Mouse (Mus musculus) limb, embryonic 11.5 days (tissue): ENCODE results near the gene Mre11a. TPM values are rescaled to one million over a fixed set of nuclear protein-coding genes. Genes with fewer than 3 reads are reported as not detected.

Experiments used
- ATAC-seq: fragments of 200-750 bp; cut with Nextera tagmentation; 2 replicates; pipeline ENCODE4 v1.8.0; 2017; ENCODE audit warnings: low read depth; ENCODE audit not compliant: insufficient number of reproducible peaks, low FRiP score, low TSS enrichment
- DNase-seq: peaks from one replicate; pipeline ENCODE4 v3.0.0-alpha.2; 2015; ENCODE audit warnings: low spot score
- H3K27ac ChIP-seq: fragments of 300-500 bp; sonication (generic); replicated peaks from 2 replicates; pipeline ENCODE4 v1.5.1; 2014; ENCODE audit warnings: low read depth, mild to moderate bottlenecking, low read length
- H3K27me3 ChIP-seq: fragments of 300-500 bp; sonication (generic); 2 replicates; pipeline ENCODE4 v1.6.1; 2014; ENCODE audit warnings: mild to moderate bottlenecking, low read length, mixed read lengths; ENCODE audit not compliant: control insufficient read depth, insufficient read depth
- H3K36me3 ChIP-seq: fragments of 300-500 bp; sonication (generic); 2 replicates; pipeline ENCODE4 v1.6.1; 2014; ENCODE audit warnings: mild to moderate bottlenecking, low read length, moderate library complexity, mixed read lengths; ENCODE audit not compliant: control insufficient read depth, insufficient read depth
- H3K4me1 ChIP-seq: fragments of 300-500 bp; sonication (generic); 2 replicates; pipeline ENCODE4 v1.6.1; 2014; ENCODE audit warnings: low read length, mixed read lengths; ENCODE audit not compliant: control insufficient read depth, insufficient read depth
- H3K4me2 ChIP-seq: fragments of 300-500 bp; sonication (generic); 2 replicates; pipeline ENCODE4 v1.6.1; 2014; ENCODE audit warnings: low read depth, mild to moderate bottlenecking, moderate library complexity; ENCODE audit not compliant: severe bottlenecking
- H3K4me3 ChIP-seq: fragments of 300-500 bp; sonication (generic); 2 replicates; pipeline ENCODE4 v1.5.1; 2014; ENCODE audit warnings: low read depth, low read length
- H3K9ac ChIP-seq: fragments of 300-500 bp; sonication (generic); 2 replicates; pipeline ENCODE4 v1.6.1; 2014; ENCODE audit warnings: mild to moderate bottlenecking, low read length
- H3K9me3 ChIP-seq: fragments of 300-500 bp; sonication (generic); 2 replicates; pipeline ENCODE4 v1.6.1; 2016; ENCODE audit warnings: low read length; ENCODE audit not compliant: control insufficient read depth
- WGBS: fragments of 180-500 bp; shearing (Covaris S2); extraction: QIAGEN DNeasy Blood & Tissue Kit; methylation state at CpG from one replicate; pipeline ENCODE4 v1.1.7; 2014; 5-methylcytosine and 5-hydroxymethylcytosine counted together
- polyA plus RNA-seq: library from polyadenylated mRNA; unstranded; fragments of >200 nt; fragmentation: Nextera tagmentation; extraction: Ambion mirVana; gene quantifications from 2 replicates; pipeline ENCODE4 v1.2.1, GENCODE M21; 2014

Mre11a gene
- polyA plus RNA-seq, 1 experiment from 2014 or later: 38.7 TPM

DNA sequence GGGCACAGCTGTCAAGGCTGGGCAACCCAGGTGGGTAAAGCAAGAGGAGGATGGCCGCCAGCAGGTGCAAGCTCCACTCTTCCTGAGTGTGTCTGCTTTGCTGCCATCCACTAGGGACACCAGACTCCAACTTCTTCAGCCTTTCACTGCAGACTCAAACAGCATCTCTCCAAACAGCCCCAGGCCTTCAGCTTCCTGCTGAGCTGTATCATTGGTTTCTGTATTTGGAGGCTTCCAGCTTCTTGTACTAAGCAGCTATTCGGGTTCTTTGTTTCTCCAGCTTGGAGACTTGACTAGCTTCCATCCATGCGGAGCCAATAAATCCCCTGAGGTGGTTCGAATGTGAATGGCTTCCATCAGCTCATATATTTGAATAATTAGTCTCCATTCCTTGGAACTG is 70.1 kb downstream of the Mre11a start:
- Histone ChIP-seq H3K4me3 (no peak overlapping the region), H3K4me2 (no peak overlapping the region), H3K9ac (no peak overlapping the region), H3K36me3 (no peaks in the 10 kb centered on the region), H3K9me3 (no peaks in the 10 kb centered on the region), H3K27ac (no peak overlapping the region), H3K4me1 (no peaks in the 10 kb centered on the region), H3K27me3 (peaks cover 11% of the 10 kb centered on the region)
- 78% methylated on average over 4 of the region's 4 CpGs for WGBS
- DNase-seq (no peak), ATAC-seq (no peak)

DNA sequence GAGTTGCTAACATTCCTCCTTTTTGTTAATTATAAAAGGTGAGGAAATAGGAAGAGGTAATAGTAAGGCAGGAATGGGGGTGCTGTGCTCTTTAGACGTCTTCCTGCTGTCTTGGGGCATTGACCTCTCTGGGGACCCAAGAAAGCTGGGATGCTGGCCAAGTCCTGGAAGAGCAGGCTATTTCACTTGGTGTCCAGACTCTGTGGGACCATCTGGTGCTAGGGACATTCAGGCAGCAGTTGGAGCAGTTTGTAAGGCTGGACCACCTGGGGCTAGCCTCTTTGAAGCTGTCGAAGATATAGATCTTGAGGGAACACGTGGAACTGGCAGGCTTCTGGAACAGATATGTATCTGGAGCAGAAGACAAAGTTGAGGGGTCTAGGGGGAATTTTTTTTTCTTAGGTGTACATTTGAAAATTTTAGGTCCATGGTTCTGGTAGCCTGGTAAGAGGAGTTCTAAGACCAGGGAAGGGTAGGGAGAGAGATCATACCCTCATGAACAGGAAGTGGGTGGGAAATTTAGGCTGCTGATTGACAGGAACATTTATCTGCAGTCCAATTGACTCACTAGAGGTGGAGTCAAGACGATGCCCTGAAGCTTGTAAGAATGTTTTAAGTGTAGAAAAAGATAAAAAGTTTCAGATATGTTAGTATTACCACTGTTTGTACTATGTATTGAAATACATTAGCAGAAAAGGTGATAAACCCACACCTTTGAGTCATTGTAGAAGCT is 72.6 kb downstream of the Mre11a start:
- Histone ChIP-seq H3K36me3 (no peaks in the 10 kb centered on the region), H3K4me2 (no peak overlapping the region), H3K4me3 (no peak overlapping the region), H3K4me1 (peaks cover 6% of the 10 kb centered on the region; the same call in 1 of the 2 replicates), H3K9ac (no peak overlapping the region), H3K27me3 (peaks cover 25% of the 10 kb centered on the region), H3K27ac (no peak overlapping the region), H3K9me3 (no peaks in the 10 kb centered on the region; the same call in 1 of the 2 replicates)
- WGBS: 46% methylated on average over 4 of the region's 4 CpGs
- ATAC-seq: no peak
- no peak for DNase-seq

DNA sequence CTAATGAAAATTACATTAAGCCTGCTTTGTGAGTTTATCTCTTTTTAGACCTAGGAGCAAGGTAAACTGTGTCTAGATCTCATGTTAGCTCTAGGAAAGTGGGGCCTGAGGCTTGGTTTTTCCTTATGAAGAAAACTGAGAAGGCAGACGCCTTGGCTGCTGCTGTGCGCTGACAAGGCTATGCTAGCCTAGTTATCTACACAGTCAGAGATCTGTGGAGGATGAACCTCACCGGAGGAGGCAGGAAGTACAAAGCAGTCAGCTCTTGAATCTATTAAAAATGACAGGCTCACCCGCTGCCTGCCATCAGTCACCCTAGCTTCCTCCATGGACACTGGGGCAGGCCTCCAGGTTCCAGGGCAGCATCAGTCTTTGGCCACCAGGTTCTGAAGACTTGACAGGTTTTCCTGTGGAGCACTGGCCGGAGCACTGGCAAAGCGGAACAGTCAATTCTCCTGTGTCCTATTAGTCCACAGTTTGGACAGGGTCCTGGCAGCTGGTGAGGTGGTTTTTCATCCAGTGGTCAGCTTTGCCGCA is 73.8 kb downstream of the Mre11a start:
- H3K27ac ChIP-seq: no peak overlapping the region
- H3K4me3 ChIP-seq: no peak overlapping the region
- no peaks in the 10 kb centered on the region for H3K36me3 ChIP-seq
- peaks cover 25% of the 10 kb centered on the region for H3K27me3 ChIP-seq
- no peaks in the 10 kb centered on the region; the same call in 1 of the 2 replicates for H3K9me3 ChIP-seq
- ATAC-seq (no peak), DNase-seq (no peak)
- no peak overlapping the region for H3K9ac ChIP-seq
- peaks cover 6% of the 10 kb centered on the region; the same call in 1 of the 2 replicates for H3K4me1 ChIP-seq
- 73% methylated on average over 7 of the region's 7 CpGs for WGBS
- H3K4me2 ChIP-seq: no peak overlapping the region

DNA sequence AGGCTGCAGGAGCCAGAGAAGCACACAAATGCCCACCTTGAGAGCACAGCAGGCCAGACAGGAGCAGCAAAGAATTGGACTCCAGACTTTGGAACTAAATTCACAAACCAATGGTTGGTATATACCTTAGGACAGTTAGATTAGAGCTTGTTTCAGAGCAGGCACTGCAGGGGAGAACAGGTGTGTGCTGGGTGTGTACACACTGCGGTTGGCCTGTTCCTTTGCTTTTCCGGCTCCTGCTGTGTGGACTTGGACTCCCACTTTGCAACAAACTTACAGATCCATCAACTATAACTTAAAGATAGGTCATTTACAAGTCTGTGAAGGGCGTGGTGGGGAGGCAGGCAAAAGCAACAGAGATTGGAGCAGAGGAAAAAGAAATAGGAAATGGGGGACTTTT is 74.3 kb downstream of the Mre11a start:
- Histone ChIP-seq H3K4me1 (peaks cover 6% of the 10 kb centered on the region; the same call in 1 of the 2 replicates), H3K27me3 (peaks cover 25% of the 10 kb centered on the region)
- whole genome bisulfite sequencing: 79% methylated on average over 3 of the region's 3 CpGs

DNA sequence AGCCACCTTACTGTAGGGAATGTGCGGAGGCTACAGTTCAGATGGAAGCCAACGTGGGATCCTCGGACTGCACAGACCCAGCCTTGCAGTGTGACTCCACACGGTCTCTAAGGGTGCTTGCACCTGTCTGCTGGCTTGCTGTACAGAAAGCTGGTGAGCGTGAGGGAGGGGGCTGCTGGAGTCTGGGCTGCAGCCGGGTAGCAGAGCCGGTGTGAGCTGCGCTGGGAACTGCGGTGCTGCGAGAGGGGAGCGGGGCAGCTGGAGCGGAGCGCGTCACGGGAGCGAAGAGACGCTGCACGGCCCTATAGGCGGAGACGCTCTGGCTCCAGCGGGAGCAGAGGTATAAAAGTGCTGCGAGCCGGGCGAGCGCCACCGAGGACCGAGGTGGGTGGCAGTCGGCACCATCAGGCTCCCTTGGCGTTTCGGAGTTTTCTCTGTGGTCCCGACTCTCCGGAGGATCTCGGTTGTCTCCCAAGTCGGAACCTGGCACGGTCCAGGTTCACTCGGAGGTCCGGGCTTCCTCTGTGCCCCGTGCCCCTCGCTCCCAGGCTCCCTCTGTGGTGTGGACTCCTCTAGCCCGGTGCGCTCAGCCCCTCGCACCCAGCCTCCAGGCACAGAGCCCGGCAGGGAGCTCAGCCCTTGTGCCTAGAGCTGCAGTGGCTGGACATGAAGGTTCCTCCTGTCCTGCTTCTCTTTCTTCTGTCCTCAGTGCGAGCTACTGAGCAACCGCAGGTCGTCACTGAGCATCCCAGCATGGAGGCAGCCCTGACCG is 75.6 kb downstream of the Mre11a start, which contains the start of gene Gpr83:
Gene Gpr83, plus strand, starts transcription at position 343 of the 772 bp plus-strand sequence.
- Histone ChIP-seq H3K27ac (no peak within 1 kb of the TSS), H3K4me1 (peaks cover 6% of the 10 kb centered on the region; the same call in 1 of the 2 replicates), H3K4me2 (peak within 1 kb of the TSS; percentile 88), H3K9ac (peak within 1 kb of the TSS; percentile 40; the same call in 1 of the 2 replicates), H3K27me3 (peaks cover 25% of the 10 kb centered on the region), H3K4me3 (peak within 1 kb of the TSS; percentile 38), H3K9me3 (no peaks in the 10 kb centered on the region; the same call in 1 of the 2 replicates), H3K36me3 (no peaks in the 10 kb centered on the region)
- DNase-seq (peak; percentile 71), ATAC-seq (peak; percentile 61)
- WGBS: 1% methylated on average over 47 of the region's 47 CpGs

More for the DNA sequence above, 74.3 kb downstream of the Mre11a start:
- H3K36me3 ChIP-seq: no peaks in the 10 kb centered on the region
- no peaks in the 10 kb centered on the region; the same call in 1 of the 2 replicates for H3K9me3 ChIP-seq
- no peak overlapping the region for H3K27ac ChIP-seq
- H3K4me3 ChIP-seq: no peak overlapping the region
- ATAC-seq (no peak), DNase-seq (no peak)
- H3K4me2 ChIP-seq: no peak overlapping the region
- H3K9ac ChIP-seq: no peak overlapping the region

DNA sequence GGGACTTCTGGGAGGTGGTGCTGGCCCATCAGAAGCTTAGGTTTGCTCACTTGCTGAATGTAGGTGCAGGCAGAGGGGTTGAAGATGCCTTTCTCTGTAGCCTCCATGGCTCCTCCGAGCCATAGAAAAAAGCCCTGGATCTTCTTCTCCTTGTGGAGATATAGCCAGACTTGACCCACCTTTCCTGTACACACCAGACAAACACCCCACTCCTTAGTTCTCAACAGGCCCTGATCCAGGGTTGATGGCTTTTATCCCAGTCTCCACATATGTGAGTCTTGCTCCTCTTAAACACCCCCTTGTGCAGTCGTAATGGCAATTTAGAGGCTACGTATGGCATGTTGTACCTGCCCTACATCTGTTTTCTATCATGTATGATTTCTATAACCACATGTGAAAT is 78.7 kb downstream of the Mre11a start:
- H3K27ac ChIP-seq: no peak overlapping the region
- H3K9me3 ChIP-seq: no peaks in the 10 kb centered on the region; the same call in 1 of the 2 replicates
- 63% methylated on average over 3 of the region's 3 CpGs for WGBS
- peaks cover 6% of the 10 kb centered on the region; the same call in 1 of the 2 replicates for H3K4me1 ChIP-seq
- ATAC-seq (no peak), DNase-seq (no peak)
- H3K36me3 ChIP-seq: no peaks in the 10 kb centered on the region
- H3K27me3 ChIP-seq: peaks cover 25% of the 10 kb centered on the region
- H3K9ac ChIP-seq: no peak overlapping the region
- no peak overlapping the region for H3K4me3 ChIP-seq
- H3K4me2 ChIP-seq: no peak overlapping the region

DNA sequence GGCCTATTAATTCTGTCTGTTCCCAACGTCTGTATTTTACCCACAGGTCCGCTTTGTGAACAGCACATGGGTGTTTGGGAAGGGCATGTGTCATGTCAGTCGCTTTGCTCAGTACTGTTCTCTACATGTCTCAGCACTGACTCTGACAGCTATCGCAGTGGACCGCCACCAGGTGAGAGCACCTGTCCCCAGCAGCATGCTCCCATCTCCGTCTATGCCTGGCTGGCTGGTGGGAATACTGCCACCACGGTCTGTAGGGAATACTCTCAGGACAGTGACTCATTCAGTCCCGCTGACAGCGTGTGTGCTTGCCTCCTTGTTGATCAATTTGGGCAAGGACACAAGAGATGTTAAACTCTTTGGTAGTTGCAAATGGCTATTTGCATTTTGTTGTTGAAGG is 80.3 kb downstream of the Mre11a start:
- no peak for ATAC-seq
- Histone ChIP-seq H3K4me2 (no peak overlapping the region), H3K9ac (no peak overlapping the region), H3K27ac (no peak overlapping the region), H3K36me3 (no peaks in the 10 kb centered on the region), H3K27me3 (peaks cover 13% of the 10 kb centered on the region), H3K4me3 (no peak overlapping the region), H3K4me1 (peaks cover 5% of the 10 kb centered on the region; the same call in 1 of the 2 replicates), H3K9me3 (no peaks in the 10 kb centered on the region; the same call in 1 of the 2 replicates)
- WGBS: 85% methylated on average over 9 of the region's 9 CpGs
- no peak for DNase-seq

DNA sequence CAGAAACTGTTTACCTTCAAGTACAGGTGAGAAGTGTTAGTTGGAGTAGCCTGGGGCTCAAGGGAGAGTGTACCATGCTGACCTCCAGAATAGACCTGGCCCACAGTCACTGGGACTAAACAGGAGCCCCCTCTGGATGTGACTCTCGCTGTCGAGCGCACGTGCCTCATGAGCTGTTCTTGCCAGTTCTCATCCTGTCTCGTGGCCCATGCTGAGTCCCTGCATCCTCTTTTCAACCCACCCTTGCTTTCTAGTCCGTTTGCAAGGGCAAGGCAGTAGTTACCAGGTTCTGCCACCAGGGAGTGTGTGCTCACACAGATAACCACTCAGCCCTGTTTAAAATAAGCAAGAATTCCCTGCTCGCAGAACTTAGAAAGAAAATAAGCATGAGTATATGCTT is 82.5 kb downstream of the Mre11a start:
- H3K4me3 ChIP-seq: no peak overlapping the region
- no peak for ATAC-seq
- H3K27ac ChIP-seq: no peak overlapping the region; the same call in 1 of the 2 replicates
- no peak overlapping the region for H3K9ac ChIP-seq
- no peaks in the 10 kb centered on the region for H3K4me1 ChIP-seq
- DNase-seq: peak; percentile 55
- no peaks in the 10 kb centered on the region for H3K9me3 ChIP-seq
- WGBS: 35% methylated on average over 7 of the region's 7 CpGs
- no peak overlapping the region for H3K4me2 ChIP-seq
- H3K36me3 ChIP-seq: no peaks in the 10 kb centered on the region
- no peaks in the 10 kb centered on the region for H3K27me3 ChIP-seq
